Mouse (Mus musculus): ENCODE results near the gene Mcm10. TPM values are rescaled to one million over a fixed set of nuclear protein-coding genes. Genes with fewer than 3 reads are reported as not detected.
"Not testable (repeated sequence)": the region's sequence is repeated elsewhere in the genome, so short reads cannot be mapped to it uniquely, and the experiment has no call there.

The Mcm10 gene
- total RNA-seq, 1 experiment from 2014 or later: 89.8 TPM

GRCm38 (mm10) chr2:4988826-4989424, 23.7 kb downstream of the Mcm10 start:
- peak; percentile 60; the same call in 1 of the 2 replicates for ATAC-seq (replicated peaks; ENCODE audit: low read depth, poor library complexity, severe bottlenecking)

DNA sequence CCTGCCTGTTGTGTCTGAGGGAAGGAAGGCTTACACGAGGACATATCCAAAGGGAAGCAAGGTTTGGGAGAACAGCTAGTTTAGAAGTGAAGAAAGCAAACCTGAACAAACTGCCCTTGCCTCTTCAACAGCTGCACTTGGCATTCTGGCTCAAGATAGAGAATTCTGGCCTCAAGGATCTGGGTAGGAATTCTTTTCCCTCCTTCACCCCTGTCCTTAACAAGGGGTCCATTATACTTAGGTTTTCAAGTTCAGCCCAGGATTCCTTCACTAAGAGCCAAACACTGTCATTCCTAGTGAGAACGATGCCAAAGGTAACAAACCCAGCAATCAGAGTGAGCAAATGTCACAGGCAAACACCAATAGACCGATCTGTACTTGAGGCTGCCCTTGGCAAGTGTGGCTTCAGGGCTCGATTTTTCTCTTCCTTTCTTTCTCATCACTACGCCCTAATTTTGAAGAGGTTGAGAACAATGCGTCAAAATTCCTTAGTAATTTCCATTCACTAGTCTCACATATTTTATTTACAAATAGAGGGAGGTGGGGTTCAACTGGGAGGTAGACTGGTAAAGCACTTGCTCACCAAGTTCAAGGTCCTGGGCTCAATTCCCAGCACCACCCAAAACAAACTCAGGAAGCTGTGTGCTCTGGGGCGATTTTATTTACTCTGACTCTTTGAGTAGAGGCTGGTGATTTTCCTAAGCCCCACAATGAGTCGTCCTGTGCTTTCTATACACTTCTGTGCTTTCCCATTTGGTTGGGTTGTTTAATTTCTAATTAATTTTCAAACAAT, 25.0 kb downstream of the Mcm10 start:
- no peak for ATAC-seq (replicated peaks; ENCODE audit: low read depth, poor library complexity, severe bottlenecking)

DNA sequence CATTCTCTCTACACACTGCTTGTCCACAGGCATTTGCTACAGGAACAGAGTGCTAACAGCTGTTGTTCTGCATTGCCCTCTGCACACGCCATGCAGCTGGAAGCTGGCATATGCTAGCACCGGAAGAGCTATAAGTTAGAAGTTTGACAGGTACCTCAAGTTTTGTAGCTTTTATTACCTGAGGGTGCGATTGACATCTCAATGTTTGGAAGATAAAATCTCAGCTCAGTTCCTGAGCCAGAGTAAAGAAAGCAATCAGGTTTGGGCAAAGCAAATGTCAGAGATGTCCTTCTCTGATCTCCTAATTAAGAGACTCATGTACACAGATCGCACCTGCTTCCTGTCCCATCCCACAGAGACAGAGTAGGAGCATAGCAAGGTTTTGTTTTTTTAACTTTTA, 25.8 kb downstream of the Mcm10 start:
- no peak for ATAC-seq (replicated peaks; ENCODE audit: low read depth, poor library complexity, severe bottlenecking)

GRCm38 (mm10) chr2:4985000-4985399, 27.6 kb downstream of the Mcm10 start:
- no peak for ATAC-seq (replicated peaks; ENCODE audit: low read depth, poor library complexity, severe bottlenecking)

DNA sequence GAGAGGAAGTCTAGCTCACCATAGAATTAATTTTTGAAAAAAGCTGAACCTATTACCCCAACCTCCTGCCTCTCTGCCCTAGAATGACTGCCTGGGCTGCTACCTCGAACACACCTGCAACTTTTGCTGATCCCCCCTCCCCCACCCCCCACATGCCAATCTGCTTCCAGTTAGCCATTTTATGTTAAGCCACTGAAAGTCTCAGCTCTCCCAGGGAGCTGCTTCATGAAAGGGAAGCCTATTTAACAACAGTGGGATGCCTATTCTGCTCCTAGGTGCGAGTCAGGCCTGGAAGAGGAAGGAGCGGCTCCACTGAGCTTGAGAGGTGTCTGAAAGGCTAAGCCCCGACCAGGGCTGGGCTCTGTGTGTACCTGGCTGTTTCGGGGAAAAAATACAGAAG, 28.6 kb downstream of the Mcm10 start:
- no peak for ATAC-seq (replicated peaks; ENCODE audit: low read depth, poor library complexity, severe bottlenecking)

DNA sequence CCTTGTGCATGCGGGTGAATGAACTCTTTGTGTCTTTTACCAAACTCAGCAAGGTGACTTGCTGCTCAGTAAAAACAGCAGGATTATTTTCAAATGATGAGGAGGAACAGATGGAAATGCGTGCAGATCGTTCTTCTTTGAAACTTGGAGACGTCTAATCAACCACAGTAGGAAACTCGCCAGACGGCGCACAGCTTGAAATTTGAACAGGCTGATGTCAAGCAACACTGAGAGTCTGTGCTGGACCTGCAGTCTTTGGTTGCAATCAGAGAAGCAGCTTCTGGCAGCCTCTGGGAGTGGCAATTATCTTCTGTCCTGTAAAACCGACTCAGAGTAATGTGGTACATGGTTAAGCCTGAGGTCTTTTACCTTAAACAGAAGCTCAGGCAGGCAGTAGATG, 34.5 kb downstream of the Mcm10 start:
- no peak for ATAC-seq (replicated peaks; ENCODE audit: low read depth, poor library complexity, severe bottlenecking)

DNA sequence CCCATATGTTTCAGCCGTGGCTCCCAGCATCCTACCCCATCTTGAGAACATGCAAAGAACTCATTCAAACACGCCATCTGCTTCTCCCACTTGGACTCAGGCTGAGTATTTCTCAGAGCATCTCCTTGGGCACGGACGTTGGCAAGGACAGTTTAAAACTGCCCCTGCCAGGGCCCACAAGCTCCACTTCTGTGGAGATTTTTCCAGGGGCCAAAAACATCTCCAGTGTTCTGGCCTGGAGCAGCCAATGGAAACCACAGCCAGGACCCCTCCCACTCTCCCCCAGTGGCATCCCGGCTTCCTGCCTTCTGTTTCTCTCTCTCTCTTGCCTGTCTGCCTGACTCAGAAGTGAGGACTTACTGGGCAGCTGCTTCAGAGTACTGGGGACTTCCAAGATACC, 36.8 kb downstream of the Mcm10 start, which contains the start of gene Ucma:
Gene Ucma (plus strand): TSS at position 316 of the 400 bp plus-strand sequence.
- no peak for ATAC-seq (replicated peaks; ENCODE audit: low read depth, poor library complexity, severe bottlenecking)

GRCm38 (mm10) chr2:4969083-4969482, 43.5 kb downstream of the Mcm10 start:
- no peak for ATAC-seq (replicated peaks; ENCODE audit: low read depth, poor library complexity, severe bottlenecking)

GRCm38 (mm10) chr2:4967806-4968205, 44.8 kb downstream of the Mcm10 start:
- ATAC-seq (replicated peaks; ENCODE audit: low read depth, poor library complexity, severe bottlenecking): no peak

- no peak for ATAC-seq (replicated peaks; ENCODE audit: low read depth, poor library complexity, severe bottlenecking)
Measured at GRCm38 (mm10) chr2:4958039-4958438, 54.6 kb downstream of the Mcm10 start.

- ATAC-seq (replicated peaks; ENCODE audit: low read depth, poor library complexity, severe bottlenecking): no peak
Measured at GRCm38 (mm10) chr2:4954216-4954760, 58.3 kb downstream of the Mcm10 start.

- no peak for ATAC-seq (replicated peaks; ENCODE audit: low read depth, poor library complexity, severe bottlenecking)
Measured at GRCm38 (mm10) chr2:4950986-4951385, 61.6 kb downstream of the Mcm10 start.

DNA sequence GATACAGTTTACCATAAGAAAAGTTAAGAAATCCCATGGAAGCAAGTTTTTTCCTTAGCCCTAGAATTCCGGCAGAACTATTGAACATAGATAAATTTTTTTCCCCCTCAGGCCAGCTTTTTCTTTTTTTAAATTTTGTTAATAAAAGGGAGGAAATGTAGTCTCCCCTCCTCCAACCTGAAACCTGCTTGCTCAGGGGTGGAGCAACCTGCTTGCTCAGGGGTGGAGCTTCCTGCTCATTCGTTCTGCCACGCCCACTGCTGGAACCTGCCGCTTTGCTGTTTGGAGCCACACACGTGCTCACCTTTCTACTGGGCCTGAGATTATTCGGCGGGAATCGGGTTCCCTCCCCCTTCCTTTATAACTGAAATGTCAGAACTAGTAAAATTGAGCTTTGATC, 62.9 kb downstream of the Mcm10 start:
- not testable (repeated sequence) for ATAC-seq (replicated peaks; ENCODE audit: low read depth, poor library complexity, severe bottlenecking)

DNA sequence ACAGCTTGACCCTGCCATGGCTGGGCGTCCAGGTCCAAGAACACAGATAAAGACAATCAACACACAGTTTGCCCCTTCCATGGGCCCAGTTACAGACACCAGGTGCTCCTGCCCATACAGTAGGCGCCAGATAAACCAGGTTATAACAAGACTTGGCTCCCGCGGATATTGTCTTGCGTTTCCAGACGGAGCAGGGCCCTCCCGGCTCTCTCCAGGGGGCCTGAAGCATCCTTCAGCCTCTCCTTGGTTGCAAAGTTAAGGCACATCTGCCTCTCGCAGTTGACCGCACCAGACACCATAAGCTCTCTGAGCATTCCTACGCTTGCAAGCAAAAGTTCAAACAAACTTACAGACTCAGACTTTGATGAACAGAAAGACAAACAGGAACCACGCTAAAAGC, 71.7 kb downstream of the Mcm10 start:
- ATAC-seq (replicated peaks; ENCODE audit: low read depth, poor library complexity, severe bottlenecking): no peak

Other genes starting within 250 kb of the Mcm10 start
- gene Sephs1, start 131.2 kb downstream of the Mcm10 start, total RNA-seq (2017): 36.6 and 48.2 TPM in 2 replicates
- 18.6 and 27.3 TPM in 2 replicates for gene Phyh, start 93.8 kb downstream of the Mcm10 start, total RNA-seq (2017)
- gene Ucma, start 36.7 kb downstream of the Mcm10 start, total RNA-seq (2017): not detected in 2 replicates
- 66.8 and 90.9 TPM in 2 replicates for gene Optn, start 51.3 kb upstream of the Mcm10 start, total RNA-seq (2017)
- gene Ccdc3, start 125.0 kb upstream of the Mcm10 start, total RNA-seq (2017): not detected in 2 replicates

Data from common myeloid progenitor, adult 5-6 weeks (primary cell).